Mouse (Mus musculus) liver, embryonic 14.5 days (tissue): ENCODE results near the gene Oscar. TPM values are rescaled to one million over a fixed set of nuclear protein-coding genes. Genes with fewer than 3 reads are reported as not detected.
A peak's percentile ranks its signal among the peaks of the same experiment; 100 is the strongest.

Experiments used
- ATAC-seq: fragments of 200-750 bp; cut with Nextera tagmentation; 2 replicates; pipeline ENCODE4 v1.8.0; 2017; ENCODE audit warnings: moderate number of reproducible peaks, mild to moderate bottlenecking, moderate library complexity; ENCODE audit not compliant: insufficient read depth
- DNase-seq, 3 experiments: peaks; one replicate each; pipeline ENCODE4 v3.0.0-alpha.2; 2012 to 2013; ENCODE audit warnings: low read depth in 3 of 3, low spot score in 3 of 3
- H3K27ac ChIP-seq: fragments of 300-500 bp; sonication (generic); 2 replicates; pipeline ENCODE4 v1.5.1; 2014; ENCODE audit warnings: moderate library complexity, mild to moderate bottlenecking, control low read depth, inconsistent platforms
- H3K27me3 ChIP-seq: fragments of 300-500 bp; sonication (generic); 2 replicates; pipeline ENCODE4 v1.6.1; 2014; ENCODE audit warnings: mild to moderate bottlenecking, low read length, moderate library complexity; ENCODE audit not compliant: control insufficient read depth, insufficient read depth
- H3K36me3 ChIP-seq: fragments of 300-500 bp; sonication (generic); replicated peaks from 2 replicates; pipeline ENCODE4 v1.6.1; 2014; ENCODE audit warnings: low read depth; ENCODE audit not compliant: control insufficient read depth, insufficient read depth
- H3K4me1 ChIP-seq, 2 experiments: fragments of 200-500 bp in 1 of 2; fragments of 300-500 bp in 1 of 2; sonication (generic) in 1 of 2; replicated peaks; 2 replicates each; pipeline ENCODE4 v1.6.1; 2012 to 2014; ENCODE audit warnings: antibody characterized with exemption in 1 of 2, inconsistent platforms in 1 of 2, low read length in 1 of 2; ENCODE audit not compliant: control insufficient read depth in 2 of 2, insufficient read depth in 2 of 2
- H3K4me2 ChIP-seq: fragments of 300-500 bp; sonication (generic); 2 replicates; pipeline ENCODE4 v1.6.1; 2014; ENCODE audit warnings: low read depth, mild to moderate bottlenecking, control low read depth, moderate library complexity
- H3K4me3 ChIP-seq, 2 experiments: fragments of 200-500 bp in 1 of 2; fragments of 300-500 bp in 1 of 2; sonication (generic) in 1 of 2; 2 replicates each; pipeline ENCODE4 v1.5.1; 2012 to 2014; ENCODE audit warnings: low read depth in 2 of 2, low read length in 2 of 2, mild to moderate bottlenecking in 2 of 2, control low read depth in 1 of 2, inconsistent platforms in 1 of 2, moderate library complexity in 1 of 2; ENCODE audit not compliant: insufficient read depth in 1 of 2
- H3K9ac ChIP-seq: fragments of 300-500 bp; sonication (generic); replicated peaks from 2 replicates; pipeline ENCODE4 v1.6.1; 2014; ENCODE audit warnings: mild to moderate bottlenecking, control low read depth, moderate library complexity
- H3K9me3 ChIP-seq: fragments of 300-500 bp; sonication (generic); 2 replicates; pipeline ENCODE4 v1.6.1; 2016; ENCODE audit warnings: low read length, mixed read lengths; ENCODE audit not compliant: control insufficient read depth
- CTCF ChIP-seq: IDR thresholded peaks from 2 replicates; pipeline ENCODE4 v1.5.1; 2016; ENCODE audit warnings: antibody characterized with exemption, low read depth, control low read depth
- EP300 ChIP-seq: IDR thresholded peaks from 2 replicates; pipeline ENCODE4 v1.6.1; 2016; ENCODE audit warnings: antibody characterized with exemption, low read depth
- WGBS: fragments of 180-500 bp; shearing (Covaris S2); extraction: QIAGEN DNeasy Blood & Tissue Kit; methylation state at CpG from one replicate; pipeline ENCODE4 v1.1.7; 2014; ENCODE audit not compliant: insufficient replicate concordance; 5-methylcytosine and 5-hydroxymethylcytosine counted together
- polyA plus RNA-seq, 2 experiments: library from polyadenylated mRNA; depleted of rRNA in 1 of 2; stranded (reverse) in 1 of 2; unstranded in 1 of 2; fragments of >200 nt; fragmentation: Nextera tagmentation in 1 of 2; extraction: Ambion mirVana in 1 of 2; gene quantifications; 2 replicates each; pipeline versions ENCODE4 v1.2.1 to v1.2.3; 2012 to 2014

Oscar gene
- polyA plus RNA-seq, 2 experiments: 0.03 TPM; not detected in 1

DNA sequence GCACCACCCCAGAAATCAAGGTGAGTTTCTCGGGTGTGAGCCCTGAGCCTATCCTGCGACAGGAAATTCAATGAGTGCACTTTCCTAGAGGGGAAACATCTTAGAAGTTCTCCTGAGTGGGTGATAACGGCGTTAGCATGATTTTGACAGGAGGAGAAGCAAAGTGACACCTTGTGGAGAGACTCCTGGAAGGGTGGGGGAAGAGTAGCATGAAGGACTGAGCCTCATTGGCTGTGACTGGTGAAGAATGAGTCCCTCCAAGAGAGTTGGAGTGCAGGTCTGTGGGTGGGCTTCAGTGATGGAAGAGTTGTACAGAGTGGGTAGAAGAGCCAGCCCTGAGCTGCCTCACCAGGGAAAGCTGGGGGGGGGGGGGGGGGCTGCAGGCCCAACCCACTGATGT, 41.0 kb upstream of the Oscar start:
- no peak for TF ChIP-seq CTCF
- no peak for TF ChIP-seq EP300
- Histone ChIP-seq H3K4me2 (no peak overlapping the region), H3K9ac (no peak overlapping the region), H3K27ac (no peak overlapping the region), H3K9me3 (no peaks in the 10 kb centered on the region), H3K4me1 (no peaks in the 10 kb centered on the region), H3K4me3 (no peak overlapping the region), H3K27me3 (no peaks in the 10 kb centered on the region), H3K36me3 (peaks cover 98% of the 10 kb centered on the region)
- no peak for DNase-seq
- WGBS: 82% methylated on average over 4 of the region's 4 CpGs
- no peak for ATAC-seq

- WGBS: 41% methylated on average over 4 of the region's 4 CpGs
- peak overlapping the region; percentile 93 for H3K4me2 ChIP-seq
- H3K9me3 ChIP-seq: no peaks in the 10 kb centered on the region
- no peak for DNase-seq
- H3K9ac ChIP-seq: peak overlapping the region; percentile 98
- H3K27ac ChIP-seq: peak overlapping the region; percentile 13; the same call in 1 of the 2 replicates
- peaks cover 20 to 25% of the 10 kb centered on the region in 2 experiments for H3K4me1 ChIP-seq
- peaks cover 25% of the 10 kb centered on the region for H3K36me3 ChIP-seq
- no peaks in the 10 kb centered on the region for H3K27me3 ChIP-seq
- no peak for ATAC-seq
- H3K4me3 ChIP-seq: peak overlapping the region; percentile 86 to 89
- TF ChIP-seq CTCF: no peak
- no peak for TF ChIP-seq EP300
Measured at GRCm38 (mm10) chr7:3646641-3647040, 30.7 kb upstream of the Oscar start.

- Histone ChIP-seq H3K4me3 (peak overlapping the region; percentile 86 to 89), H3K27ac (peak overlapping the region; percentile 93), H3K9me3 (no peaks in the 10 kb centered on the region), H3K4me1 (peaks cover 20 to 25% of the 10 kb centered on the region in 2 experiments), H3K36me3 (peaks cover 23% of the 10 kb centered on the region), H3K4me2 (peak overlapping the region; percentile 93), H3K27me3 (no peaks in the 10 kb centered on the region), H3K9ac (peak overlapping the region; percentile 98)
- WGBS: 10% methylated on average over 9 of the region's 9 CpGs
- ATAC-seq (no peak), DNase-seq (no peak)
- TF ChIP-seq CTCF (no peak), EP300 (no peak)
Measured at GRCm38 (mm10) chr7:3646188-3646587, 30.2 kb upstream of the Oscar start.

DNA sequence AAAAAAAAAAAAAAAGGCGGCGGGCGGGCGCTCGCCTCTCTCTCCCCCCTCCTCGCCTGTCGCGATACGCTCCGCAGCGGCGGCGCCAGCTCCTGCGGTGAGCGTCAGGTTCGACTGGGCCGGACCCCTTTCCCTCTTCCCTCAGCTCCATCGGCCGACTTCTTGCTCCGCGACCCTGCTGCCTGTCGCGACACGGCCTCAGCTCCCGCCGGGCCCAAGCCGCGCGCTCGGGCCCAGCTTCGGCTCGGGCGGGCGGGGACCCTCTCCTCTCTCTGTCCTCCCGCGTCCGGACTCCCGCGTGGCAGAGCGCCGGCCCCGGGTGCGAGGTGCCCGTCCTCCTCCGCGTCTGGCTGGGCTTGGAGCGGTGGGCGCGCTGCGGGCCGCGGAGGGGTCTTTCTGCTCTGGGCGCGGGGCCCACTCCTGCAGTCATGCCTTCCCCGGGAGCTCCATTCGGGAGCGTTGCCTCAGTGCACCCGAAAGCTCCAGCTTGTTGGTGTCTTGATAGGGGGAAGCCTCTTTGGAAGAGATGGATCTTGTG, 29.6 kb upstream of the Oscar start:
- peak overlapping the region; percentile 86 to 89 for H3K4me3 ChIP-seq
- H3K4me2 ChIP-seq: peak overlapping the region; percentile 93
- DNase-seq (no peak), ATAC-seq (no peak)
- H3K36me3 ChIP-seq: peaks cover 22% of the 10 kb centered on the region
- under 1% methylated on average over 53 of the region's 58 CpGs for WGBS
- TF ChIP-seq CTCF: no peak
- TF ChIP-seq EP300: no peak
- H3K4me1 ChIP-seq: peaks cover 20 to 25% of the 10 kb centered on the region in 2 experiments
- peak overlapping the region; percentile 93 for H3K27ac ChIP-seq
- H3K27me3 ChIP-seq: no peaks in the 10 kb centered on the region
- peak overlapping the region; percentile 98 for H3K9ac ChIP-seq
- no peaks in the 10 kb centered on the region for H3K9me3 ChIP-seq

GRCm38 (mm10) chr7:3644672-3645487, 28.9 kb upstream of the Oscar start, which contains the start of gene Cnot3:
Gene Cnot3 (plus strand): TSS chr7:3645268.
- H3K4me3 ChIP-seq: peak within 1 kb of the TSS; percentile 86 to 89
- H3K36me3 ChIP-seq: peaks cover 20% of the 10 kb centered on the region
- TF ChIP-seq EP300 (peak; percentile 61), CTCF (no peak)
- peak; percentile 99 for DNase-seq
- H3K9me3 ChIP-seq: no peaks in the 10 kb centered on the region
- peak within 1 kb of the TSS; percentile 93 for H3K4me2 ChIP-seq
- H3K4me1 ChIP-seq: peaks cover 20 to 25% of the 10 kb centered on the region in 2 experiments
- WGBS: under 1% methylated on average over 50 of the region's 58 CpGs
- H3K9ac ChIP-seq: peak within 1 kb of the TSS; percentile 98
- H3K27me3 ChIP-seq: no peaks in the 10 kb centered on the region
- peak; percentile 96 for ATAC-seq
- peak within 1 kb of the TSS; percentile 93 for H3K27ac ChIP-seq
